Mouse (Mus musculus): ENCODE measurements at regions not wholly inside any gene's neighbourhood (a gene's known extent, or its start where the extent isn't known, plus 50 kb on each side); places are given as distances from the start of the nearest gene placed in this dataset. TPM values are rescaled to one million over a fixed set of nuclear protein-coding genes. Genes with fewer than 3 reads are reported as not detected.

GRCm38 (mm10) chr8:15201556-15201955 is 155.7 kb upstream of the BB014433 start:
- Histone ChIP-seq H3K36me3 (ENCODE audit: control insufficient read depth, insufficient read depth, low read length) (no peaks in the 10 kb centered on the region), H3K4me3 (ENCODE audit: control insufficient read depth in 1 of 2, insufficient read depth in 1 of 2, low read depth in 1 of 2, low read length in 2 of 2) (no peak overlapping the region), H3K27me3 (ENCODE audit: control insufficient read depth, insufficient read depth, low read length) (no peaks in the 10 kb centered on the region), H3K9ac (ENCODE audit: low read length) (no peak overlapping the region), H3K4me1 (ENCODE audit: control insufficient read depth in 2 of 2, insufficient read depth in 2 of 2, low read length in 2 of 2) (no peaks in the 10 kb centered on the region), H3K9me3 (ENCODE audit: control insufficient read depth, low read length) (no peaks in the 10 kb centered on the region), H3K4me2 (ENCODE audit: low read length) (no peak overlapping the region), H3K27ac (replicated peaks in 1 of 2; ENCODE audit: control insufficient read depth in 1 of 2, insufficient read depth in 1 of 2, low read depth in 2 of 2, low read length in 2 of 2) (no peak overlapping the region)
- no peak for ATAC-seq (ENCODE audit: insufficient number of reproducible peaks, insufficient read depth, low FRiP score, low read depth)
- WGBS, result 77% methylated on average over 6 of the region's 6 CpGs

GRCm38 (mm10) chr8:15190708-15191107 is 144.8 kb upstream of the BB014433 start:
- no peaks in the 10 kb centered on the region for H3K36me3 ChIP-seq (ENCODE audit: control insufficient read depth, insufficient read depth, low read length)
- no peaks in the 10 kb centered on the region for H3K27me3 ChIP-seq (ENCODE audit: control insufficient read depth, insufficient read depth, low read length)
- H3K27ac ChIP-seq (replicated peaks in 1 of 2; ENCODE audit: control insufficient read depth in 1 of 2, insufficient read depth in 1 of 2, low read depth in 2 of 2, low read length in 2 of 2), result no peak overlapping the region
- no peaks in the 10 kb centered on the region for H3K4me1 ChIP-seq (ENCODE audit: control insufficient read depth in 2 of 2, insufficient read depth in 2 of 2, low read length in 2 of 2)
- H3K9me3 ChIP-seq (ENCODE audit: control insufficient read depth, low read length), result no peaks in the 10 kb centered on the region
- no peak overlapping the region for H3K4me3 ChIP-seq (ENCODE audit: control insufficient read depth in 1 of 2, insufficient read depth in 1 of 2, low read depth in 1 of 2, low read length in 2 of 2)
- no peak overlapping the region for H3K9ac ChIP-seq (ENCODE audit: low read length)
- no peak overlapping the region for H3K4me2 ChIP-seq (ENCODE audit: low read length)
- no peak for ATAC-seq (ENCODE audit: insufficient number of reproducible peaks, insufficient read depth, low FRiP score, low read depth)
- WGBS, result 73% methylated on average over 3 of the region's 3 CpGs

- ATAC-seq (ENCODE audit: insufficient number of reproducible peaks, insufficient read depth, low FRiP score, low read depth), result no peak
- Histone ChIP-seq H3K4me1 (ENCODE audit: control insufficient read depth in 2 of 2, insufficient read depth in 2 of 2, low read length in 2 of 2) (no peaks in the 10 kb centered on the region), H3K27me3 (ENCODE audit: control insufficient read depth, insufficient read depth, low read length) (no peaks in the 10 kb centered on the region), H3K4me3 (ENCODE audit: control insufficient read depth in 1 of 2, insufficient read depth in 1 of 2, low read depth in 1 of 2, low read length in 2 of 2) (no peak overlapping the region), H3K27ac (replicated peaks in 1 of 2; ENCODE audit: control insufficient read depth in 1 of 2, insufficient read depth in 1 of 2, low read depth in 2 of 2, low read length in 2 of 2) (no peak overlapping the region), H3K9me3 (ENCODE audit: control insufficient read depth, low read length) (no peaks in the 10 kb centered on the region), H3K4me2 (ENCODE audit: low read length) (no peak overlapping the region), H3K9ac (ENCODE audit: low read length) (no peak overlapping the region), H3K36me3 (ENCODE audit: control insufficient read depth, insufficient read depth, low read length) (no peaks in the 10 kb centered on the region)
- WGBS, result 55% methylated on average over 10 of the region's 10 CpGs
Measured at GRCm38 (mm10) chr8:15189079-15189612, 143.3 kb upstream of the BB014433 start.

Small RNAs in the stretch of these regions (microRNA-seq; reads per million reads assigned to microRNA genes)
- not detected for gene Gm25255
- gene Gm25871, result not detected
